ENCODE assay signal across 7 mouse cellular contexts in the genomic region with DNA sequence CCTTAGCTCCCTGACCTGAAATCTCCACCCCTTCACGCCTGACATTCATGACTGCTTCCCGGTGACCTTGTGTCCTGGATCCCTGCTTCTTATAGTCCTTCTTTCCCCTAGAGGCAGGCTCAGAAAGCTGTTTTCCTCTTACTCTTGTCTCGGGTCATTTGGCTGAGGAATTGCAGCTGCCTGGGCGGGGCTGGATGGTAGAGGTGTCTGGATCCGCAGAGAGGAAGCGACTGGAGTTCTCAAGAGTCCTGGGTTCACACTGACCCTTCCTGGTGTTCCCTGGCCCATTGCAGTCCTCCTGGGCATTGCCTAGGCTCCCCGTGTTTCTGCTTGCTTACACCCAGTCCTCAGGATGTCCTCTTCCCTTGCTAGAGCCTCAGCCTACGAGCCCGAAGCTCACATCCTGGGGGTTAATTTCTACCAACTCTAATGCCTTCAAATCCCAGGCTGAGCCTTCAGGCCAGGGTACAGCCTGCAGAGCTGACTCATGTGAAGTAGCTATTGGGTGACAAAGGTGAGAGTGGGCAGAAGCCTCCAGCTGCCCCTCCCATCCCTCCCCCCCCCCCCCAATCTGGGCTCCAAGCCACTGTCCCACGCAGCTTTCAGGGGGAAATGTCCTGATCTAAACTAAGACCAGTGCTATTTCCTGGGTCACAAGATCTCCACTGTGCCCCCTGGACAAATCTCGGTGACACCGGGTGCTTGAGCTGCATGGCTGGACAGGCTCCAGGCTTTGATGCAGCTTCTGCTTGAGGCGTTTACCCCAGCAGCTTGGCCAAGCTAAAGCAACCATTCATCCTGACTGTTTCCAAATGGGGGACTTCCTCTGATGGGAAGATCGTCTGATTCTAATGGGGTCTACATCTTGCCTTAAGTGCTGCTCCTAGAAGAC. TPM values are rescaled to one million over a fixed set of nuclear protein-coding genes. Genes with fewer than 3 reads are reported as not detected.
DNase-seq lines count a peak whose midpoint lies in the region; ATAC-seq and TF ChIP-seq lines count a peak whose summit lies in the region.

No protein-coding gene starts in this region.

- H3K79me2 ChIP-seq in CH12.LX (replicated peaks; ENCODE audit: control insufficient read depth, extremely low read depth, insufficient read depth, poor library complexity, severe bottlenecking), result no peaks in the 10 kb centered on the region

- peak overlapping the region in 1 of 3 experiments; percentile 32 for H3K4me3 ChIP-seq in CH12.LX (replicated peaks in 1 of 3; ENCODE audit: low read depth in 2 of 3, low read length in 2 of 3, poor library complexity in 1 of 3)
- H3K4me3 ChIP-seq in forebrain, embryonic 11.5 days (ENCODE audit: low read depth, low read length), result peak overlapping the region; percentile 27
- peak overlapping the region; percentile 38 for H3K4me3 ChIP-seq in hindbrain, embryonic 14.5 days (replicated peaks; ENCODE audit: low read length)
- H3K4me3 ChIP-seq in liver, embryonic 12.5 days, result peak overlapping the region; percentile 49
- H3K4me3 ChIP-seq in olfactory bulb, adult 2 months (ENCODE audit: insufficient read depth, low read depth, low read length), result peak overlapping the region; percentile 43

- peaks cover 9 to 45% of the 10 kb centered on the region in 2 experiments for H3K4me1 ChIP-seq in CH12.LX (ENCODE audit: control insufficient read depth in 1 of 2, insufficient read depth in 2 of 2)
- peaks cover 6% of the 10 kb centered on the region; the same call in 1 of the 2 replicates for H3K4me1 ChIP-seq in forebrain, embryonic 11.5 days (replicated peaks; ENCODE audit: control insufficient read depth, insufficient read depth, low read length)
- H3K4me1 ChIP-seq in hindbrain, embryonic 14.5 days (replicated peaks; ENCODE audit: control insufficient read depth, insufficient read depth, low read length), result peaks cover 14% of the 10 kb centered on the region
- H3K4me1 ChIP-seq in liver, embryonic 12.5 days, result peaks cover 65% of the 10 kb centered on the region
- H3K4me1 ChIP-seq in olfactory bulb, adult 2 months (ENCODE audit: control insufficient read depth, insufficient read depth, low read length), result peaks cover 29% of the 10 kb centered on the region

- no peak for TF ChIP-seq EP300 in CH12.LX (IDR thresholded peaks at IDR 0.05; ENCODE audit: low read length)

- H3K27me3 ChIP-seq in CH12.LX (replicated peaks), result no peaks in the 10 kb centered on the region
- no peaks in the 10 kb centered on the region for H3K27me3 ChIP-seq in forebrain, embryonic 11.5 days (ENCODE audit: control insufficient read depth, insufficient read depth, low read length)
- no peaks in the 10 kb centered on the region for H3K27me3 ChIP-seq in hindbrain, embryonic 14.5 days (ENCODE audit: control insufficient read depth, insufficient read depth, low read length)
- H3K27me3 ChIP-seq in liver, embryonic 12.5 days (replicated peaks), result no peaks in the 10 kb centered on the region

- no peak for TF ChIP-seq CTCF in CH12.LX (conservative IDR thresholded peaks at IDR 0.05 in 1 of 2, IDR thresholded peaks at IDR 0.05 in 1 of 2; ENCODE audit: low read depth in 2 of 2, low read length in 2 of 2)
- peak; percentile 16; the same call in 1 of the 2 replicates for TF ChIP-seq CTCF in olfactory bulb, adult 2 months (IDR thresholded peaks at IDR 0.05; ENCODE audit: insufficient read depth, low read depth, low read length)

- no peak for TF ChIP-seq RAD21 in CH12.LX (IDR thresholded peaks at IDR 0.05; ENCODE audit: low read depth, low read length)

- no peaks in the 10 kb centered on the region for H3K9me3 ChIP-seq in CH12.LX (replicated peaks; ENCODE audit: low read length)
- H3K9me3 ChIP-seq in forebrain, embryonic 11.5 days (ENCODE audit: control insufficient read depth, low read length), result no peaks in the 10 kb centered on the region
- no peaks in the 10 kb centered on the region for H3K9me3 ChIP-seq in hindbrain, embryonic 14.5 days (ENCODE audit: control insufficient read depth, low read length)
- H3K9me3 ChIP-seq in liver, embryonic 12.5 days (replicated peaks), result no peaks in the 10 kb centered on the region

- H3K9ac ChIP-seq in CH12.LX (ENCODE audit: insufficient read depth, low read depth), result no peak overlapping the region
- peak overlapping the region; percentile 39 for H3K9ac ChIP-seq in forebrain, embryonic 11.5 days (ENCODE audit: low read length)
- peak overlapping the region; percentile 60 for H3K9ac ChIP-seq in hindbrain, embryonic 14.5 days
- peak overlapping the region; percentile 64 for H3K9ac ChIP-seq in liver, embryonic 12.5 days

- in situ Hi-C loops in CH12.LX (cut with MboI; ENCODE audit: low pct_ligation_motif_present, low pct_unique_long_range_greater_than_20kb, low sequenced_read_pairs), result loop anchor here (10.0 kb wide), 1 partner anchor 160 kb away; a partner anchor contains a TSS

- no peak for ATAC-seq in forebrain, embryonic 11.5 days (replicated peaks; ENCODE audit: low FRiP score)
- peak; percentile 6; the same call in 1 of the 2 replicates for ATAC-seq in hindbrain, embryonic 14.5 days (ENCODE audit: low FRiP score)
- no peak for ATAC-seq in liver, embryonic 12.5 days

- H3K36me3 ChIP-seq in CH12.LX (replicated peaks in 1 of 2; ENCODE audit: control insufficient read depth in 1 of 2, insufficient read depth in 1 of 2, low read length in 1 of 2), result no peaks in the 10 kb centered on the region
- H3K36me3 ChIP-seq in forebrain, embryonic 11.5 days (ENCODE audit: control insufficient read depth, insufficient read depth, low read length), result no peaks in the 10 kb centered on the region
- H3K36me3 ChIP-seq in hindbrain, embryonic 14.5 days (replicated peaks; ENCODE audit: control insufficient read depth, insufficient read depth), result no peaks in the 10 kb centered on the region
- no peaks in the 10 kb centered on the region for H3K36me3 ChIP-seq in liver, embryonic 12.5 days

- H3K27ac ChIP-seq in CH12.LX (ENCODE audit: insufficient read depth, low read depth), result no peak overlapping the region
- H3K27ac ChIP-seq in forebrain, embryonic 11.5 days (ENCODE audit: low read depth, low read length), result no peak overlapping the region
- 0 out of 2 replicates have a peak overlapping the region, but pooled peaks have one; percentile 35 for H3K27ac ChIP-seq in hindbrain, embryonic 14.5 days
- peak overlapping the region; percentile 96 for H3K27ac ChIP-seq in liver, embryonic 12.5 days
- H3K27ac ChIP-seq in olfactory bulb, adult 2 months (ENCODE audit: insufficient read depth, low read depth, low read length), result no peak overlapping the region

- dilution Hi-C loops in CH12.LX (cut with MboI; ENCODE audit: extremely low pct_ligation_motif_present, extremely low pct_unique_long_range_greater_than_20kb, low sequenced_read_pairs), result no loop called here

- DNase-seq in CH12.LX (ENCODE audit: extremely low read depth) (no peak), MN1 (ENCODE audit: low spot score) (peak; percentile 90)
- DNase-seq in forebrain, embryonic 11.5 days (ENCODE audit: low spot score), result no peak
- no peak for DNase-seq in hindbrain, embryonic 14.5 days (ENCODE audit: low spot score)
- no peak for DNase-seq in left cerebral cortex, postnatal 14 days (ENCODE audit: low spot score in 2 of 2)

- H3K4me2 ChIP-seq in CH12.LX (ENCODE audit: insufficient read depth, low read depth, poor library complexity, severe bottlenecking), result peak overlapping the region; percentile 53
- peak overlapping the region; percentile 71 for H3K4me2 ChIP-seq in forebrain, embryonic 11.5 days (ENCODE audit: low read depth, low read length, severe bottlenecking)
- H3K4me2 ChIP-seq in hindbrain, embryonic 14.5 days (replicated peaks), result peak overlapping the region; percentile 86
- H3K4me2 ChIP-seq in liver, embryonic 12.5 days, result peak overlapping the region; percentile 80

- intact Hi-C loops in left cerebral cortex, postnatal 14 days (cut with DNase I), result loop anchor here (2.0 kb wide), 3 partner anchors 30 to 162 kb away; no protein-coding TSS in a partner anchor

- no peak for TF ChIP-seq POLR2A in CH12.LX (IDR thresholded peaks at IDR 0.05; ENCODE audit: low read depth, low read length)
- no peak for TF ChIP-seq POLR2A in olfactory bulb, adult 2 months (IDR thresholded peaks at IDR 0.05; ENCODE audit: insufficient read depth, low read depth, low read length)

- 32% methylated on average over 14 of the region's 14 CpGs for WGBS in forebrain, embryonic 11.5 days
- 37% methylated on average over 14 of the region's 14 CpGs for WGBS in hindbrain, embryonic 14.5 days
- WGBS in liver, embryonic 12.5 days (ENCODE audit: insufficient replicate concordance), result 34% methylated on average over 14 of the region's 14 CpGs
- WGBS in olfactory bulb, adult 2 months, result 53% methylated on average over 14 of the region's 14 CpGs

TF ChIP-seq in CH12.LX, 34 proteins besides CTCF, POLR2A, EP300 and RAD21 (continues in another document):
- TF ChIP-seq ZKSCAN1 (IDR thresholded peaks at IDR 0.05; ENCODE audit: borderline replicate concordance, low read depth, low read length) (no peak), CHD2 (IDR thresholded peaks at IDR 0.05; ENCODE audit: low read length) (no peak), JUND (conservative IDR thresholded peaks at IDR 0.05; ENCODE audit: low read depth, low read length) (no peak), IRF4 (IDR thresholded peaks at IDR 0.05; ENCODE audit: low read depth, low read length) (no peak), NELFE (IDR thresholded peaks at IDR 0.05; ENCODE audit: low read depth, low read length) (no peak), ETS1 (conservative IDR thresholded peaks at IDR 0.05; ENCODE audit: low read depth, low read length) (no peak), USF1 (IDR thresholded peaks at IDR 0.05; ENCODE audit: low read depth, low read length) (no peak), MEF2A (IDR thresholded peaks at IDR 0.05; ENCODE audit: borderline replicate concordance, low read depth, low read length) (no peak), ZC3H11A (IDR thresholded peaks at IDR 0.05; ENCODE audit: low read depth, low read length) (no peak), RCOR1 (conservative IDR thresholded peaks at IDR 0.05; ENCODE audit: low read depth, low read length) (no peak), KAT2A (IDR thresholded peaks at IDR 0.05; ENCODE audit: insufficient replicate concordance, low read length) (no peak), POLR2AphosphoS2 (IDR thresholded peaks at IDR 0.05; ENCODE audit: low read depth, low read length) (no peak), MAZ (IDR thresholded peaks at IDR 0.05; ENCODE audit: low read depth, low read length) (no peak), NRF1 (IDR thresholded peaks at IDR 0.05; ENCODE audit: low read depth, low read length) (no peak)

RNA-seq across cellular contexts. Expression of a gene that starts 36.1 kb away (rescaled TPM):
- total RNA-seq in CH12.LX (2012; rRNA removed) (60.3 and 80.5 TPM in 2 replicates), CH12.LX (2014; rRNA removed) (192 and 199 TPM in 2 replicates)
- 95.5 and 97.5 TPM in 2 replicates for polyA plus RNA-seq in CH12.LX (2012; ENCODE audit: insufficient read length, low read depth)
- polyA plus RNA-seq in forebrain, embryonic 11.5 days (2014; fragmentation: Nextera tagmentation; extraction: Ambion mirVana), result 45.1 and 45.9 TPM in 2 replicates
- 10.0 and 12.3 TPM in 2 replicates for polyA plus RNA-seq in hindbrain, embryonic 14.5 days (2014; fragmentation: Nextera tagmentation; extraction: Ambion mirVana)
- polyA plus RNA-seq in liver, embryonic 12.5 days (2016; fragmentation: Nextera tagmentation; extraction: Ambion mirVana), result 95.7 and 96.9 TPM in 2 replicates
- not detected in 2 replicates for polyA plus RNA-seq in olfactory bulb, adult 2 months (2012; ENCODE audit: insufficient read depth, insufficient read length, low replicate concordance, missing spikeins)
- 10 to 100 TPM; 73.0 to 75.0 TPM for total RNA-seq in left cerebral cortex, postnatal 14 days (2021)

Comparison
In these comparisons a context has a peak if more than half of its experiments do, and no peak if none do; other contexts are left out.
1. H3K27ac ChIP-seq: peak in hindbrain, embryonic 14.5 days (single experiment) and liver, embryonic 12.5 days (single experiment); none in CH12.LX (single experiment), forebrain, embryonic 11.5 days (single experiment) and olfactory bulb, adult 2 months (single experiment).
2. Peak in every context shown above with its lines, with median percentiles within 50 percentile points of each other: H3K4me2 ChIP-seq.